Mouse (Mus musculus) kidney, adult 2 months (tissue): ENCODE measurements around the gene Ncf4.

ENCODE experiments used
- CTCF ChIP-seq: fragments of 200-500 bp; conservative IDR thresholded peaks from 2 replicates; pipeline ENCODE4 v1.5.1; 2011; ENCODE audit warnings: low read depth, mild to moderate bottlenecking, control low read depth, low read length, moderate library complexity, mixed read lengths; ENCODE audit not compliant: insufficient read depth, insufficient read length
- POLR2A ChIP-seq: fragments of 200-500 bp; IDR thresholded peaks from one replicate; pipeline ENCODE4 v1.6.1; 2011; ENCODE audit warnings: low read depth, low read length, control low read depth

GRCm38 (mm10) chr15:78244695-78245492 lies at the start of gene Ncf4:
- TF ChIP-seq CTCF = no peak
- TF ChIP-seq POLR2A = no peak
